Mouse (Mus musculus) CD4-positive, CD25-positive, alpha-beta regulatory T cell, adult 2 months (primary cell): Measurements from ENCODE around the gene Mre11a.
A peak's percentile ranks its signal among the peaks of the same experiment; 100 is the strongest.

Source experiments
- DNase-seq: peaks from one replicate; pipeline ENCODE4 v3.0.0-alpha.2; 2012; ENCODE audit warnings: low read depth, low spot score

The Mre11a gene

DNA sequence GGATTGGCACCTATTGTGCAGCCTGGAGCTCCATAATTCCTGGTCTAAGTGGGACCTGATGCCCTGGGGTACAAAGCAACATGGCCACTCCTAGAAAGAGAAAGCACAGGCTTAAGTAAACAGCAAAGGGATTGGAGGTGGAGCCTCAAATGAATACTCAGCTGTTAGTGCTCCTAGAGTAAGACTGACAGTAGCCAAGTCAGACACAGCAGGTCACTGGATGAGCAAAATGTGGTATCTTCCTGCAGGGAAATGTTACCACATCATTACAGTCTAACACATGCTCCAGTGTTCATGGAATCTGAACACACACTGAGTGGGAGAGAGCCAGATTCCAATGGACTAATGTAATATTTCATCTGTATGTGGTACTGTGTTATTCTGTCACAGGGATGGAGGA lies 36.9 kb downstream of the Mre11a start:
- no peak for DNase-seq

DNA sequence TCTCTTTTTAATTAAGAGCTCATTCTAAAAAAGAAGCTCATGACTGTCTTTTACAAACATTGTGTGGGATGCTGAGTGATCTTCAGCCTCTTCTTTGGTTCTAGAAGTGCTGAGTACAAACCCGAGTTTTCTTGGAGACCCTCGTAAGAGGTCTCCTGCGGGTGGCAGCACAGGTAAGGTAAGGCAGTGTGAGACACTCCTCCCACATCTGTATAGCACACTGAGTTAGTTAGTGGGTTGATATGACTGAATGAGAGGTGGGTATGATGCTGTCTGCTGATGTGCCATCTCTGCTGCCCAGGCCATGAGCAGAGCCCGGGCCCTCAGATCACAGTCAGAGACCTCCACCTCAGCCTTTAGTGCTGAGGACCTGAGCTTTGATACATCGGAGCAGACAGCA lies 40.4 kb downstream of the Mre11a start:
- peak; percentile 27 for DNase-seq

DNA sequence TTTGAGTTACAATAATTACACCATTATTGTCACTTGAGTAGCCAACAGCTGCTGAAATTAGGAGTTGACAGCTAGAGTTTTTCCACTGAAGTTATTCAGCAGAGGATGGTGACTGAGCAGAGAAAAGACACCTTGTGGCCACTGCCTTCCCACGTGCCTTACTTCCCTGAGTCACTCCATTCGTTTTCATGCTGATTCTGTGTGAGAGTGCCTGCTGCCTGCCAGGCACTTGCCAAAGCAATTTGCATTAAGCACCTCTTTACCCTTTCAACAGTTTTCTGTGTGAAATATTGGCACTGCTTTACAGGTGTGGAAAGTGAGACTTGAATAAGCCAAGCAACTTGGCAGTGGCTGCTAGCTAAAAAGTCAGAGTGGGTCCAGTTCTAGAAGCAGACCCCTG lies 43.4 kb downstream of the Mre11a start:
- DNase-seq = no peak

DNA sequence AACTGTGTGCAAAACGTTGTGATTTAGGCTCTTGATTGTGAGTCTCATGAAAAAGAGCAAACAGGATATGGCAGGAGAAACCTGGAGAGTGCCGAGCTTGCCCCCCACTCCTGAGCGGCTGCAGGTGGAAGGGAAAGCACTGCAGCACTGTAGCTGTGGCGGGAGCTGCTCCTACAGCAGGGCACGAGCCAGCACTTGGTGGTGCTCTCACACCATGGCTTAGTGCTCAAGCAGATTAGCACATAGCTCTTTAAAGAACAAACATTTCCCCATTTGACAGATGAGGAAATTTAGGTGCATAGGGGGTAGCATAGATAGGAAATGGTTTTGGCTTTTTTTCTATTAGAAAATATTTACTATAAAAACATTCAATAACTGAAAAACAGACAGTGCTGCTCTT lies 47.6 kb downstream of the Mre11a start:
- peak; percentile 63 for DNase-seq

DNA sequence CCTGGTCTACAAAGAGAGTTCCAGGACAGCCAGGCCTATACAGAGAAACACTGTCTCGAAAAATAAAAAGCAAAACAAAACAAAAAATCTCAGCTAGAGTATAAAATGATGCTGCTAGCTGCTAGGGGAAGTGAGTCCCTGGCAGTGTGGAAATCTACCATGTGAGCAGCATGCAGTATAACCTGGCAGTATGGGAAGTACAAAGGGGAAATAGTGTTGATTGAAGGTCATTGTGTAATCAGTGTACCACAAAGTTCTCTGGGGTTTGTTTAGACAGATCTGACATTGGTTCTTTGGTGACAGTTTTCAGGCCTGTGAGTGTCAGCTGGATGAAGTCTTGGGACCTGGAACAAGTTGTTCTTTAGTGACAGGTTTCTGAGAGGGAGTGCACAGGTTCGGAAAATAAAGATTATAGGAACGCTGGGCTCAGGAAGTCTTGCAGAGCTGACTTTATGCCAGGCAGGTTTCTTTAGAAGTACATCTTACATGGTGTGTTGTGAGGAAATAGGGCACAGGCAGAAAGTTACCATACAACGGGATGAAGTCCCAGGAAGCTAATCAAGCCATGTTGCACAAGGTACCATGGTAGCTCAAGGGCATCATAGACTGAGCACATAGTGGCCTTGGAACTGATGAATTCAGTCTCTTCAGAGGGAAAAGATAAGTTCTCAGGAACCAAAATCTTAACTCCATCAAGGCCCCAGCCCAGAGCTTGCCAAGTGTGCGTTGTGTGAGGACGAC lies 51.1 kb downstream of the Mre11a start:
- DNase-seq = no peak

DNA sequence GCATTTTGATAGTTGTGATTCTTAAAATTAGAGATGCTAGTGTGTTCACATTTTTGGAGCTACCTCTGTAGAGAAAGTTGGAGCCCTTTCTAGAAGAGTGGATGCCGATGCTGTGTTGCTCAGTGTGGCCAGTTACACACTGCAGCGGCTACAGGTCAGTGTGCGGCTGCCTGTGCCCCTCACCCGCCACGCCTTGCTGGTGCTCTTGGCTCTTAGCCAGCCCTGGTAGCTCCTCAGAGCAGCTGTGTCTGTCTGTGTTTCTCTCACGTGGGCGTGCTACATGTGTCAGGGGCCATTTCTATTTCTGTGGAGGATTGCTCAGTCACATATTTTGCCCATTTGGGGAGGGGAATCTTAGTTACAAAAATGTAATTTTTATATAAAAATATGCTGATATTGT lies 55.1 kb downstream of the Mre11a start:
- peak; percentile 40 for DNase-seq

DNA sequence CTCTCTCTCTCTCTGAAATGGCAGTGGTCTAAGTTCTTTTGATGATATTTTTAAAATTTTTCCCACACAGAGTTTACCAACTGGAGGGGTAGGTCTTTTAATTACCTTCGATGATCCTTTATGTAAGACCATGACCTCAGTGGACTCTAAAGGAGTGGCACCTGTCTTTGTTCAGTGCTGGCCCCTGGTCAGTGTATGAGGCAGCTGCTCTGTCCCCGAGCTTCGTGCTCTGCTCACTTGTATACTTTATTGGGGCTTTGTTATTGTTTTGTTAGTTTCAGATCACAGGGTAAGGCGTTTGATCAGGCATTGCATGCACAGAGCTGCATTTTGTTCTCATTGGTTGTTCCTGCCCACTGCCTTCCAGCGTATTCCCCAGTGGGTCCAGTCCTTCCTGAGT lies 55.5 kb downstream of the Mre11a start:
- no peak for DNase-seq

DNA sequence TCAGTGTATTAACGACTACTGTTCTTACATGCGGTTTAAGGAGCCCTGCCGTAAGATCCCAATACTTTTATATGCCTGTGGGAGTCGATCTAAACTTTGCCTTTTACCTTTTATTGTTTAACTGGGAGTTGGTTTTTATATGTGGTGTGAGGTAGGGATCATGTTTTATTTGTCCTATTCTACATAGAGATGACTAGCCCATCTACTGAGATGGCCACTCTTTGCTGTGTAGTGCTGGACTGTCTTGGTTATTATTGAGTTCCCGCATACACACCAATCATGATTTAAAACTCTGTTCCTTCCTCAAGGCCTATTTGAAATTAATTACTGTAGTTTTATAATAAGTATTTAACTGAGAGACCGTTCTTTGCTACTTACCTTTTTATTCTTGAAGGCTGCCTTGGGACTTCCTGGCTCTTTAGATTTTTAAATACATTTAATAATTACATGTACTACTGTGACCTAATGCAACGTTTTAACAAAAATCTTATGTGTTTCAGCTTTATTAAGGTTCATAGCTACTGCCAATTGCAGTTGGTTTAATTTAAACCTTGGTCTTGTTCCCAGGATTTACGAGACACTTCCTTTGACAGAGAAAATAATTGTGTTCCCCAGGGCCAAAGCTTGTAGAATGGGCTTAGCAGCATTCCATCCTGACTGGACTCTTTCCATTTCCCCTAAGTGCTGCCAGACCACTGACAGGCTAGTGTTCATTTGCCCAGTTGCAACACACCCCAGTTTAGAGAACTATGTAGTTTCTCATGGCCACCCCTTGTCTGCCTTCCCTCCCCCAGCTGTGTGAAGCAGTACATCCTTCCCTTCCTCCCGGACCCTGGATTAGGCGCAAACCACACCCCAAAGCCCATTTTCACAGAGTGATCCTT lies 57.7 kb downstream of the Mre11a start:
- no peak for DNase-seq

DNA sequence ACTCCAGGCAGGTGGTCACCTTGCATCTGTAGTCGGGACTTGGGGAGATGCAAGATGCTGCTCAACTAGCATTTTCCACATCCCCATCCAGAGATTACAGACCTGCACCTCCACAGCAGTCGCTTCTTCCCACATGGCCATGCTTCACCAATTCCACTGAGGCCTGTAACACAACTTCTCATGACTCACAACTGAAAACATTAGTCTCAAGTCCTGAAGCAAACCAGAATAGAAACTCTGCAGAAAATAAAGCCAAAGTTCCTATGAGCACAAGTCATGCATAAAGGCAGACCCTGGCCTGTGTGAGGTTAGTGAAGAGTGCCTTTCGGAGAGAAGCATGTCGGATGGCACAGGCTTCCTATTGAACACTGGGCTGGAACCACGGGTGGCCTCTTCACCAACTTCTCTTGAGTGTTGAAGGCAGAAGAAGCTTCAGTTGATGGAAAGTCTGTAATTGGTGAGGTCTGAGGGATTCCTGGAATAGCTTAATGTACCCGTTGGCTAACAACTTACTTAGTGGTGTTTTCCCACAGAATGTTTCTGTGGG lies 58.9 kb downstream of the Mre11a start:
- no peak for DNase-seq

DNA sequence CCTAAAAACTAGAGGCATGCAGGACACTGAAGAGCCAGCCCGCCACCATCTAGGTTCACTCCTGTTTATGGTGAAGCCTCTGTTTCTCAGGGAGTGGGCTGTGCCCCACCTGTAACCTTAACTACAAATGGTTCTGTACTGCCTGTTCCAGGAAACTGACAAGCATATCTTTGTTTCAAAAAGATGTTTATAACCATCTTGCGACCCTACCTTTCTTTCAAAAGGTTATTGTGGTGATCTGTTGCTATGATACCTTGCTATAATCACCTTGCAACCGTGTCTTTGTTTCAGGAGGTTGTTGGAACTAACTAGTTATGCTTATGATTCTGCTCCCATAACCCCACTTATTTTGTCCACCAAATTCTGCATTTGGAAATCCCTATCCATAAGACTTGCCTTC lies 59.4 kb downstream of the Mre11a start:
- peak; percentile 38 for DNase-seq

DNA sequence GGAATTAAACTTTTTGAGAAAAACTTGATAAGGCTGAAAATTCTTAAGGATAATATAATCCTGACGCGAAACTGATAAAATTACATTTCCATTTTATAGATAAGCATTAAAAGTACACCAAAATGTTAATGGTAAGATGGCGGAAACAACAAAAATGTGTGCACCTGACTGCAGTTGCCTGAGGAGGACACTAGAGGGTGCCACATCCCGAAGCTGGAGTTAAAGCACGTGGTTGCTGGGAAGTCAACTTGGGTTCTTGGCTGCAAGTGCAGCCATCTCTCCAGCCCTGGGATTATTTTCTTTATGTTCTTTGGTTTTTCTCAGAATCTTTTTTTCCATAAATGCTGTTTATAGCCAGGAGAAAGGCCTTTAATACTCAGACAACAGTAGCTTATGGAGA lies 62.0 kb downstream of the Mre11a start:
- peak; percentile 71 for DNase-seq

DNA sequence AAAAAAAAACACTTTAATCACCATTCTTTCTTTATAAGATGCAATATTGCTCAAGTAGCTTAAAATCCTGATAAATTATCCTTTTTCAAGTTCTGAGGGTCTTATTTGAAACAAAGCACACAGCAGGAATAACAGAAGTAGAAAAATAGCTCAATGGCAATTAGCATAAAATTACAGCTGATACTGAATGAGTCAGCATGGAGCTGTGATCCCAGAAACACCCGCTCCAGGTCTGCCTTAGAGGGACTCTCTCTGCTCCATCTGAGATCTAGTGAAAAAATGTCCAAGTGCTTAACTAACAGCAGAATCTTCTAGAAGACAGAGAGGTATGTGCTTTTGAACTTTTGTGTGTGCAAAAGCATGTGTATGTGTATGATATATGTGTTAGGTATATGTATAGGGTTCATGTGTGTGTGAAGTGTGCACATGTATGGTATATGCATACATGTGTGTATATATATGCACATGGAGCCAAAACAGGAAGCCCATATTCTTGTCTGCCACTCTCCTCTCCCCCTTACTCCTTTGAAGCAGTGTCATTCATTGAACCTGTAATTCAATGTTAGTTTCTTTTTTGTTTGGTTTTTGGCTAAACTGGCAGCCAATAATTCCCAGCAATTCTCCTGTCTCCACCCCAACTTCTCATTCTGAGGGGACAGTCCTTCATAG lies 63.9 kb downstream of the Mre11a start:
- no peak for DNase-seq

DNA sequence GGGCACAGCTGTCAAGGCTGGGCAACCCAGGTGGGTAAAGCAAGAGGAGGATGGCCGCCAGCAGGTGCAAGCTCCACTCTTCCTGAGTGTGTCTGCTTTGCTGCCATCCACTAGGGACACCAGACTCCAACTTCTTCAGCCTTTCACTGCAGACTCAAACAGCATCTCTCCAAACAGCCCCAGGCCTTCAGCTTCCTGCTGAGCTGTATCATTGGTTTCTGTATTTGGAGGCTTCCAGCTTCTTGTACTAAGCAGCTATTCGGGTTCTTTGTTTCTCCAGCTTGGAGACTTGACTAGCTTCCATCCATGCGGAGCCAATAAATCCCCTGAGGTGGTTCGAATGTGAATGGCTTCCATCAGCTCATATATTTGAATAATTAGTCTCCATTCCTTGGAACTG lies 70.1 kb downstream of the Mre11a start:
- DNase-seq = no peak

DNA sequence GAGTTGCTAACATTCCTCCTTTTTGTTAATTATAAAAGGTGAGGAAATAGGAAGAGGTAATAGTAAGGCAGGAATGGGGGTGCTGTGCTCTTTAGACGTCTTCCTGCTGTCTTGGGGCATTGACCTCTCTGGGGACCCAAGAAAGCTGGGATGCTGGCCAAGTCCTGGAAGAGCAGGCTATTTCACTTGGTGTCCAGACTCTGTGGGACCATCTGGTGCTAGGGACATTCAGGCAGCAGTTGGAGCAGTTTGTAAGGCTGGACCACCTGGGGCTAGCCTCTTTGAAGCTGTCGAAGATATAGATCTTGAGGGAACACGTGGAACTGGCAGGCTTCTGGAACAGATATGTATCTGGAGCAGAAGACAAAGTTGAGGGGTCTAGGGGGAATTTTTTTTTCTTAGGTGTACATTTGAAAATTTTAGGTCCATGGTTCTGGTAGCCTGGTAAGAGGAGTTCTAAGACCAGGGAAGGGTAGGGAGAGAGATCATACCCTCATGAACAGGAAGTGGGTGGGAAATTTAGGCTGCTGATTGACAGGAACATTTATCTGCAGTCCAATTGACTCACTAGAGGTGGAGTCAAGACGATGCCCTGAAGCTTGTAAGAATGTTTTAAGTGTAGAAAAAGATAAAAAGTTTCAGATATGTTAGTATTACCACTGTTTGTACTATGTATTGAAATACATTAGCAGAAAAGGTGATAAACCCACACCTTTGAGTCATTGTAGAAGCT lies 72.6 kb downstream of the Mre11a start:
- peak; percentile 56 for DNase-seq

DNA sequence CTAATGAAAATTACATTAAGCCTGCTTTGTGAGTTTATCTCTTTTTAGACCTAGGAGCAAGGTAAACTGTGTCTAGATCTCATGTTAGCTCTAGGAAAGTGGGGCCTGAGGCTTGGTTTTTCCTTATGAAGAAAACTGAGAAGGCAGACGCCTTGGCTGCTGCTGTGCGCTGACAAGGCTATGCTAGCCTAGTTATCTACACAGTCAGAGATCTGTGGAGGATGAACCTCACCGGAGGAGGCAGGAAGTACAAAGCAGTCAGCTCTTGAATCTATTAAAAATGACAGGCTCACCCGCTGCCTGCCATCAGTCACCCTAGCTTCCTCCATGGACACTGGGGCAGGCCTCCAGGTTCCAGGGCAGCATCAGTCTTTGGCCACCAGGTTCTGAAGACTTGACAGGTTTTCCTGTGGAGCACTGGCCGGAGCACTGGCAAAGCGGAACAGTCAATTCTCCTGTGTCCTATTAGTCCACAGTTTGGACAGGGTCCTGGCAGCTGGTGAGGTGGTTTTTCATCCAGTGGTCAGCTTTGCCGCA lies 73.8 kb downstream of the Mre11a start:
- DNase-seq = peak; percentile 60

DNA sequence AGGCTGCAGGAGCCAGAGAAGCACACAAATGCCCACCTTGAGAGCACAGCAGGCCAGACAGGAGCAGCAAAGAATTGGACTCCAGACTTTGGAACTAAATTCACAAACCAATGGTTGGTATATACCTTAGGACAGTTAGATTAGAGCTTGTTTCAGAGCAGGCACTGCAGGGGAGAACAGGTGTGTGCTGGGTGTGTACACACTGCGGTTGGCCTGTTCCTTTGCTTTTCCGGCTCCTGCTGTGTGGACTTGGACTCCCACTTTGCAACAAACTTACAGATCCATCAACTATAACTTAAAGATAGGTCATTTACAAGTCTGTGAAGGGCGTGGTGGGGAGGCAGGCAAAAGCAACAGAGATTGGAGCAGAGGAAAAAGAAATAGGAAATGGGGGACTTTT lies 74.3 kb downstream of the Mre11a start:
- no peak for DNase-seq

DNA sequence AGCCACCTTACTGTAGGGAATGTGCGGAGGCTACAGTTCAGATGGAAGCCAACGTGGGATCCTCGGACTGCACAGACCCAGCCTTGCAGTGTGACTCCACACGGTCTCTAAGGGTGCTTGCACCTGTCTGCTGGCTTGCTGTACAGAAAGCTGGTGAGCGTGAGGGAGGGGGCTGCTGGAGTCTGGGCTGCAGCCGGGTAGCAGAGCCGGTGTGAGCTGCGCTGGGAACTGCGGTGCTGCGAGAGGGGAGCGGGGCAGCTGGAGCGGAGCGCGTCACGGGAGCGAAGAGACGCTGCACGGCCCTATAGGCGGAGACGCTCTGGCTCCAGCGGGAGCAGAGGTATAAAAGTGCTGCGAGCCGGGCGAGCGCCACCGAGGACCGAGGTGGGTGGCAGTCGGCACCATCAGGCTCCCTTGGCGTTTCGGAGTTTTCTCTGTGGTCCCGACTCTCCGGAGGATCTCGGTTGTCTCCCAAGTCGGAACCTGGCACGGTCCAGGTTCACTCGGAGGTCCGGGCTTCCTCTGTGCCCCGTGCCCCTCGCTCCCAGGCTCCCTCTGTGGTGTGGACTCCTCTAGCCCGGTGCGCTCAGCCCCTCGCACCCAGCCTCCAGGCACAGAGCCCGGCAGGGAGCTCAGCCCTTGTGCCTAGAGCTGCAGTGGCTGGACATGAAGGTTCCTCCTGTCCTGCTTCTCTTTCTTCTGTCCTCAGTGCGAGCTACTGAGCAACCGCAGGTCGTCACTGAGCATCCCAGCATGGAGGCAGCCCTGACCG lies 75.6 kb downstream of the Mre11a start, which contains the start of gene Gpr83:
TSS of gene Gpr83 (plus strand) at position 343 of the 772 bp plus-strand sequence.
- peak; percentile 91 for DNase-seq

DNA sequence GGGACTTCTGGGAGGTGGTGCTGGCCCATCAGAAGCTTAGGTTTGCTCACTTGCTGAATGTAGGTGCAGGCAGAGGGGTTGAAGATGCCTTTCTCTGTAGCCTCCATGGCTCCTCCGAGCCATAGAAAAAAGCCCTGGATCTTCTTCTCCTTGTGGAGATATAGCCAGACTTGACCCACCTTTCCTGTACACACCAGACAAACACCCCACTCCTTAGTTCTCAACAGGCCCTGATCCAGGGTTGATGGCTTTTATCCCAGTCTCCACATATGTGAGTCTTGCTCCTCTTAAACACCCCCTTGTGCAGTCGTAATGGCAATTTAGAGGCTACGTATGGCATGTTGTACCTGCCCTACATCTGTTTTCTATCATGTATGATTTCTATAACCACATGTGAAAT lies 78.7 kb downstream of the Mre11a start:
- DNase-seq = no peak

DNA sequence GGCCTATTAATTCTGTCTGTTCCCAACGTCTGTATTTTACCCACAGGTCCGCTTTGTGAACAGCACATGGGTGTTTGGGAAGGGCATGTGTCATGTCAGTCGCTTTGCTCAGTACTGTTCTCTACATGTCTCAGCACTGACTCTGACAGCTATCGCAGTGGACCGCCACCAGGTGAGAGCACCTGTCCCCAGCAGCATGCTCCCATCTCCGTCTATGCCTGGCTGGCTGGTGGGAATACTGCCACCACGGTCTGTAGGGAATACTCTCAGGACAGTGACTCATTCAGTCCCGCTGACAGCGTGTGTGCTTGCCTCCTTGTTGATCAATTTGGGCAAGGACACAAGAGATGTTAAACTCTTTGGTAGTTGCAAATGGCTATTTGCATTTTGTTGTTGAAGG lies 80.3 kb downstream of the Mre11a start:
- DNase-seq = no peak

DNA sequence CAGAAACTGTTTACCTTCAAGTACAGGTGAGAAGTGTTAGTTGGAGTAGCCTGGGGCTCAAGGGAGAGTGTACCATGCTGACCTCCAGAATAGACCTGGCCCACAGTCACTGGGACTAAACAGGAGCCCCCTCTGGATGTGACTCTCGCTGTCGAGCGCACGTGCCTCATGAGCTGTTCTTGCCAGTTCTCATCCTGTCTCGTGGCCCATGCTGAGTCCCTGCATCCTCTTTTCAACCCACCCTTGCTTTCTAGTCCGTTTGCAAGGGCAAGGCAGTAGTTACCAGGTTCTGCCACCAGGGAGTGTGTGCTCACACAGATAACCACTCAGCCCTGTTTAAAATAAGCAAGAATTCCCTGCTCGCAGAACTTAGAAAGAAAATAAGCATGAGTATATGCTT lies 82.5 kb downstream of the Mre11a start:
- peak; percentile 90 for DNase-seq
